Mouse (Mus musculus): ENCODE results near the gene Dnajb6.

Dnajb6 gene

GRCm38 (mm10) chr5:29848091-29848490 lies 112.6 kb downstream of the Dnajb6 start:
- no peak for DNase-seq (ENCODE audit: low spot score)

GRCm38 (mm10) chr5:29852376-29852775 lies 116.9 kb downstream of the Dnajb6 start:
- DNase-seq (ENCODE audit: low spot score): no peak

- DNase-seq (ENCODE audit: low spot score): no peak
Measured at GRCm38 (mm10) chr5:29853035-29853434, 117.5 kb downstream of the Dnajb6 start.

GRCm38 (mm10) chr5:29854376-29854775 lies 118.9 kb downstream of the Dnajb6 start:
- no peak for DNase-seq (ENCODE audit: low spot score)

GRCm38 (mm10) chr5:29854971-29855370 lies 119.5 kb downstream of the Dnajb6 start:
- no peak for DNase-seq (ENCODE audit: low spot score)

- no peak for DNase-seq (ENCODE audit: low spot score)
Measured at GRCm38 (mm10) chr5:29861522-29861921, 126.0 kb downstream of the Dnajb6 start.

- DNase-seq (ENCODE audit: low spot score): no peak
Measured at GRCm38 (mm10) chr5:29862388-29862787, 126.9 kb downstream of the Dnajb6 start.

- no peak for DNase-seq (ENCODE audit: low spot score)
Measured at GRCm38 (mm10) chr5:29864291-29864737, 128.8 kb downstream of the Dnajb6 start.

GRCm38 (mm10) chr5:29864994-29865393 lies 129.5 kb downstream of the Dnajb6 start:
- no peak for DNase-seq (ENCODE audit: low spot score)

Data from left cerebral cortex, adult 11 months (tissue).